Mouse (Mus musculus) olfactory bulb, adult 2 months (tissue): ENCODE measurements around the gene Pqlc3.

Experiments used
- CTCF ChIP-seq: fragments of 200-500 bp; IDR thresholded peaks from 2 replicates; pipeline ENCODE4 v1.5.1; 2012; ENCODE audit warnings: low read depth, mild to moderate bottlenecking, low read length, moderate library complexity; ENCODE audit not compliant: insufficient read depth
- POLR2A ChIP-seq: fragments of 200-500 bp; IDR thresholded peaks from 2 replicates; pipeline ENCODE4 v1.6.1; 2012; ENCODE audit warnings: mild to moderate bottlenecking, low read depth, low read length, moderate library complexity; ENCODE audit not compliant: insufficient read depth

DNA sequence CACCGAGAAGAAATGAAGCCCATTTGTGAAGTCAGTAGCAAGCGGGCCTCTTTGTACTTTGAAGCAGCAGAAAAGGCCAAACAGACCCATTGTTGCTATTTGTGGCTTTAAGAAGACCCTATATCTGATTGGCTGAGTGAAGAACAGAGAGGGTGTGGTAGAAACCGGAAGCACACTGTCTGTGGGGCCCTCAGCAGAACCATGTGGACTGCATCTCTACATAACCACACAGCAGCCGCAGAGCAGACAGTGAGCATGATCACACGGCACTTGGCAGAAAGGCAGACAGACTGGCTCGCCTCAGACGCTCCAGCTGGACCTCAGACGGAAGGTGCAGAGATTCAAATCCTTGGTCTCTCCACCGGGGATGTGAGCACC lies 33.2 kb upstream of the Pqlc3 start:
- TF ChIP-seq CTCF = no peak
- TF ChIP-seq POLR2A = no peak
